Mouse (Mus musculus): ENCODE results near the gene B230217C12Rik.
"Not testable (repeated sequence)": the region's sequence is repeated elsewhere in the genome, so short reads cannot be mapped to it uniquely, and the experiment has no call there.

Gene B230217C12Rik

GRCm38 (mm10) chr11:97825295-97825694 is 15.3 kb upstream of the B230217C12Rik start:
- peak in 1 of 2 experiments; percentile 30 for DNase-seq (ENCODE audit: low spot score in 2 of 2)

DNA sequence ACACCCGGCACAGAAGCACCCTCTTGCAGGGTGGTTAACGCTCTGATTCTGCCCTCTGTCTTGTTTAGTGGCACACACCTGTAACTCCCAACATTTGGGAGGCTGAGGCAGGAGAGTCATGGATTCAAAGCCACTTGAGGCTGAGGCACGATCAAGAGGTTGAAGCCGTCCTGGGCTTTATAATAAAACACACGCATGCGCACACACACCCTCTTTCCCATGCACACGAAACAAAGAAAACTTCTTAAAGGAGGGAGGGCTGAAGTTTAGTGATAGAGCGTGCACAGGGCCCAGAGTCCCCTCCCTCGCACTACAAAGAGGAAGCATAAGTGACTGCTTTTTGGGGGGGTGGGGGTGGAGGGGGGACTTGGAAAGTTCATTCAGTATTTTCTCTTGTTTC is 14.6 kb upstream of the B230217C12Rik start:
- no peak for DNase-seq (ENCODE audit: low spot score in 2 of 2)

GRCm38 (mm10) chr11:97826414-97826813 is 14.2 kb upstream of the B230217C12Rik start:
- no peak for DNase-seq (ENCODE audit: low spot score in 2 of 2)

- DNase-seq (ENCODE audit: low spot score in 2 of 2), result no peak
Measured at GRCm38 (mm10) chr11:97827654-97828053, 12.9 kb upstream of the B230217C12Rik start.

- no peak for DNase-seq (ENCODE audit: low spot score in 2 of 2)
Measured at GRCm38 (mm10) chr11:97829365-97829764, 11.2 kb upstream of the B230217C12Rik start.

GRCm38 (mm10) chr11:97829913-97830476 is 10.6 kb upstream of the B230217C12Rik start:
- no peak for DNase-seq (ENCODE audit: low spot score in 2 of 2)

GRCm38 (mm10) chr11:97830501-97830900 is 10.1 kb upstream of the B230217C12Rik start:
- no peak for DNase-seq (ENCODE audit: low spot score in 2 of 2)

GRCm38 (mm10) chr11:97832001-97832400 is 8.6 kb upstream of the B230217C12Rik start:
- DNase-seq (ENCODE audit: low spot score in 2 of 2), result no peak

DNA sequence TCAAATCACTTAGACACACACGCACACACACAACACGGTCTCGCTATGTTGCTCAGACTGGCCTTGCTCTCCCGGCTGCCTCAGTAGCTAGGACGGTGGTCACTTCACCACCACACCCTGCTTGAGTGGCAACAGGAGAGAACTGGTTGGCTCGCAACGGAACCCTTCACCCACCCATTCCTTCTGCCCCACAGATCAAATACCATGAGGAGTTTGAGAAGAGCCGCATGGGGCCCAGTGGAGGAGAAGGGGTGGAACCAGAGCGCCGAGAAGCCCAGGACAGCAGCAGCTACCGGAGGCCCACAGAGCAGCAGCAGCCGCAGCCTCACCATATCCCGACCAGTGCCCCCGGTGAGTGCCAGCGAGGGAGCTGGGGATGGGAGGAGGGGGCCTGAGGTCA is 7.2 kb upstream of the B230217C12Rik start:
- DNase-seq (ENCODE audit: low spot score in 2 of 2), result no peak

GRCm38 (mm10) chr11:97836541-97836940 is 4.0 kb upstream of the B230217C12Rik start:
- no peak for DNase-seq (ENCODE audit: low spot score in 2 of 2)

DNA sequence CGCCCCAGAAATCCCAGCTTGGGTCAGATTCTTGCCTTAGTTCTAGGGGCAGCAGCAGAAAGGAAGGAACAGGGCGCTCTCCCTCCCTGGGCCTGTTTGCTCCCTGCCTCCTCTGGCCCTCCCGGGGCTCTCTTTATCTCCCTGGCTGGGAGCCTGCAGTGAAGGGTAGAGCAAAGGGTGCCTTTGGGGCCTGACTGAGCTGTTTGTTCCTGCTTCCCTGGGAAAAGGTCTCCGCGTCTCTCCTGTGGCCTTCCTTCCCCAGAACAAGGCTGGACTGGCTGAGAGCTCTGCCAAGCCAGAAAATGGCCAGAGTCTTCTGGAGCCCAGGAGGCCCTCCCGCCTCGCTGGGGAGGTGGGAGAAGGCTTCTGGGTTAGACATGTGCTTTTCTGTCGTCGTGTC is 3.5 kb upstream of the B230217C12Rik start:
- DNase-seq (ENCODE audit: low spot score in 2 of 2), result not testable (repeated sequence)

- no peak for DNase-seq (ENCODE audit: low spot score in 2 of 2)
Measured at GRCm38 (mm10) chr11:97837641-97838149, 2.9 kb upstream of the B230217C12Rik start.

DNA sequence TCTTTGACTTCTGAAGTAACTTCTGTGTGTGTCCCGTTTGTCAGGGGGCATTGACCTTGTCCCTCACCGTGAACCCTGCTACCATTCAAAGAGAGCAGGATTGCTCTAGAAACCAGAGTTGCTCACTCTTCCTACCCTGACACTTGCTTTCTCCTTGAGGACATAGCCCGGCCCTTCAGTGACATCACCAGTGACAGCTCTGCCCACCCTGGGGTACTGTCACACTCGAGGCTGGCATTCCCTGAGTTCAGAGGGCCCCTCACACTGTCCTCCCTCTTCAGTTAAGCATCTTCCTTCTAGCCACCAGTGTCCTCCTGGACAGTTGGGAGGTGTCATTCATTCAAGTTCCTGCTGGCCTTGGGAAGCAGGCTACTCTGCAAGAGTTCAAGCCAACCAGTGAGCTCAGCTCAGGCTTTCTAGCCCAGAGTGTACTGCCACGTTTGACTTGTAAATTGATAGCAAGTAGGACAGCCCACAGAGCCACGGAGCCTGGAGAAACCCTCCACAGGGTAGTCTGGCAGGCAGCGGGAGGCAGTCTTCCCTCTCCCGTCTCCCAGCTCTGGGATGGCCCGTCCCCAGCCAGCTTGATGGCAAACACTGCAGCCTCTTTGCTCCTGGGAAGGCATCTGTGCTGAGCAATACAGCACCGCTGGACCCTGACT is 1.7 kb upstream of the B230217C12Rik start:
- no peak for DNase-seq (ENCODE audit: low spot score in 2 of 2)

- DNase-seq (ENCODE audit: low spot score in 2 of 2), result no peak
Measured at GRCm38 (mm10) chr11:97839441-97840134, 992 bp upstream of the B230217C12Rik start.

DNA sequence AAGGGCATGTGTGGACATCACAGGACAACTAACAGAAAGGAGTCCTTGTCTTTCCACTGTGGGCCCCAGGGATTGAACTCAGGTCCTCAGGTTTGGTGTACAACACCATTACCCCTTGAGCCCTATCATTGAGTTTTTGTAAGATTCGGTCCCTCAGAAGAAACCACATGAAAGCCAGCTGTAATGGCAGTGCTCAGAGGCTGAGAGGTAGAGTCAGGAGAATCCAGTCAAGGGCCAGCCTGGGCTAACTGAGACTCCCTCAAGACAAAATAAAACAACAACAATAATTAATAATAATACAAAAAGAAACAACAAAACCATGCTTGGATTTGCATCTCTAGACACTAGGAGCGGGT is 467 bp upstream of the B230217C12Rik start:
- DNase-seq (ENCODE audit: low spot score in 2 of 2), result no peak

- DNase-seq (ENCODE audit: low spot score in 2 of 2), result peak; percentile 92 to 95
Measured at GRCm38 (mm10) chr11:97840991-97841661, 546 bp downstream of the B230217C12Rik start.

- peak; percentile 39 to 48 for DNase-seq (ENCODE audit: low spot score in 2 of 2)
Measured at GRCm38 (mm10) chr11:97842001-97842400, 1.4 kb downstream of the B230217C12Rik start.

- no peak for DNase-seq (ENCODE audit: low spot score in 2 of 2)
Measured at GRCm38 (mm10) chr11:97850367-97850766, 9.8 kb downstream of the B230217C12Rik start.

DNA sequence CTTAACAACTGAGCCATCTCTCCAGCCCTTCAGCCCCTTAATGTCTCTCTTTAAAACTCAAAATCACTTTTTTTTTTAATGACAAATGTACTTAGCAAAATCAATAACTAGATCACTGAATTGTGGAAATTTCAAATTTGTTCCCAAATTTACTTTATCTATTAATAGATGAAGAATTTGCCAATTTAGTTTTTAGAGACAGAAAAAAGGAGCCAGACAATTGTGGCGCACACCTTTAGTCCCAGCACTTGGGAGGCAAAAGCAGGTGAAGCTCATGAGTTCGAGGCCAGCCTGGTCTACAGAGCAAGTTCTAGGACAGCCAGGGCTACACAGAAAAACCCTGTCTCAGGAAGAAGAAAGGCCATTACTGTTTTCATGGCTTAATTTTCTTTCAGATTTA is 11.0 kb downstream of the B230217C12Rik start:
- DNase-seq (ENCODE audit: low spot score in 2 of 2), result no peak

- DNase-seq (ENCODE audit: low spot score in 2 of 2), result no peak
Measured at GRCm38 (mm10) chr11:97855473-97855872, 14.9 kb downstream of the B230217C12Rik start.

DNA sequence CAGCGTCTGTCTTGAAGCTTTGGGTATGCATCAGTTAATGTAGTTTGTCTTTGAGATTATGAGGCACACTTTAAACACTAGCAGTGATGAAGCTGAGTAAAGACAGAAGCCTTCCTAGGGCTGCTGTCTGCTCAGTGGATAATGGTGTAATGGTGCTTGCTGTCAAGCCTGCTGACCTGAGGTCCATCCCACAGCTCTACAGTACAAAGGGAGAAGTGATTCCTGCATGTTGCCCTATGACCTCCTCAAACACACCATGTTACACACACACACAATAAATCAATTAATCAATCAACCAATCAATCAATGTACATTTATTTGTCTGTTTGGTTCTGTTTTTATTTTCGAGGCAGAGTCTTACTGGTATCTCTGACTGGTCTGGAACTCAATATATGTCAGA is 21.6 kb downstream of the B230217C12Rik start:
- no peak for DNase-seq (ENCODE audit: low spot score in 2 of 2)

DNA sequence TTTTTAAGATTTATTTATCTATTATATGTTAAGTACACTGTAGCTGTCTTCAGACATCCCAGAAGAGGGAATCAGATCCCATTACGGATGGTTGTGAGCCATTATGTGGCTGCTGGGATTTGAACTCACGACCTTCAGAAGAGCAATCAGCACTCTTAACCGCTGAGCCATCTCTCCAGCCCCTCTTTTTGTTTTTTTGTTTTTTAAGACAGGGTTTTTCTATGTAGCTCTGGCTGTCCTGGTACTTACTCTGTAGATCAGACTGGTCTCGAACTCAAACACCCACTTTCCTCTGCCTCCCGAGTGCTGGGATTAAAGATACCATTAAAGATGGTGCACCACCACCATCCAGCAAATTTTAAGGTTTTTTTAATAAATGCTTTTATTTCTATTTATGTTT is 24.8 kb downstream of the B230217C12Rik start:
- no peak for DNase-seq (ENCODE audit: low spot score in 2 of 2)

Data from right cerebral cortex, adult 2 months (tissue).